Mouse (Mus musculus): Measurements from ENCODE around the gene Haus8. TPM values are rescaled to one million over a fixed set of nuclear protein-coding genes. Genes with fewer than 3 reads are reported as not detected.
"Not testable (repeated sequence)": the region's sequence is repeated elsewhere in the genome, so short reads cannot be mapped to it uniquely, and the experiment has no call there.

Haus8 gene
- polyA plus RNA-seq, 1 experiment from 2014 or later: 61.3 TPM

- Histone ChIP-seq H3K27me3 (ENCODE audit: poor library complexity, severe bottlenecking) (no peaks in the 10 kb centered on the region), H3K4me1 (peaks cover 20% of the 10 kb centered on the region)
- WGBS: 87% methylated on average over 3 of the region's 3 CpGs
Measured at GRCm38 (mm10) chr8:71276166-71276565, 3.4 kb upstream of the Haus8 start.

GRCm38 (mm10) chr8:71274478-71274877 lies 1.7 kb upstream of the Haus8 start:
- Histone ChIP-seq H3K4me1 (peaks cover 27% of the 10 kb centered on the region), H3K27me3 (ENCODE audit: poor library complexity, severe bottlenecking) (no peaks in the 10 kb centered on the region), H3K27ac (no peak overlapping the region), H3K9me3 (no peaks in the 10 kb centered on the region), H3K4me3 (no peak overlapping the region), H3K36me3 (replicated peaks) (peaks cover 18% of the 10 kb centered on the region)
- DNase-seq (ENCODE audit: extremely low spot score, low spot score): no peak

More at GRCm38 (mm10) chr8:71276166-71276565, 3.4 kb upstream of the Haus8 start:
- Histone ChIP-seq H3K9me3 (no peaks in the 10 kb centered on the region), H3K36me3 (replicated peaks) (peaks cover 18% of the 10 kb centered on the region), H3K4me3 (no peak overlapping the region), H3K27ac (no peak overlapping the region)
- DNase-seq (ENCODE audit: extremely low spot score, low spot score): no peak

- no peaks in the 10 kb centered on the region for H3K9me3 ChIP-seq
- peaks cover 18% of the 10 kb centered on the region for H3K36me3 ChIP-seq (replicated peaks)
- peak; percentile 31 for DNase-seq (ENCODE audit: extremely low spot score, low spot score)
- peak overlapping the region; percentile 90 for H3K27ac ChIP-seq
- WGBS: under 1% methylated on average over 14 of the region's 14 CpGs
- peak overlapping the region; percentile 94 for H3K4me3 ChIP-seq
- H3K27me3 ChIP-seq (ENCODE audit: poor library complexity, severe bottlenecking): no peaks in the 10 kb centered on the region
- H3K4me1 ChIP-seq: peaks cover 27% of the 10 kb centered on the region
Measured at GRCm38 (mm10) chr8:71273151-71273510, 397 bp upstream of the Haus8 start.

GRCm38 (mm10) chr8:71271630-71272029 lies 1.1 kb downstream of the Haus8 start:
- Histone ChIP-seq H3K4me3 (peak overlapping the region; percentile 94), H3K9me3 (no peaks in the 10 kb centered on the region), H3K27ac (peak overlapping the region; percentile 90), H3K36me3 (replicated peaks) (peaks cover 28% of the 10 kb centered on the region), H3K4me1 (peaks cover 27% of the 10 kb centered on the region), H3K27me3 (ENCODE audit: poor library complexity, severe bottlenecking) (no peaks in the 10 kb centered on the region)
- WGBS: 28% methylated on average over 5 of the region's 5 CpGs
- no peak for DNase-seq (ENCODE audit: extremely low spot score, low spot score)

- H3K36me3 ChIP-seq (replicated peaks): peaks cover 26% of the 10 kb centered on the region
- H3K4me1 ChIP-seq: peaks cover 19% of the 10 kb centered on the region
- H3K4me3 ChIP-seq; DNase-seq (ENCODE audit: extremely low spot score, low spot score); H3K9me3 ChIP-seq; H3K27ac ChIP-seq; H3K27me3 ChIP-seq (ENCODE audit: poor library complexity, severe bottlenecking): not testable (repeated sequence)
- 94% methylated on average over 6 of the region's 6 CpGs for WGBS
Measured at GRCm38 (mm10) chr8:71268286-71268685, 4.4 kb downstream of the Haus8 start.

- no peak overlapping the region for H3K27ac ChIP-seq
- no peaks in the 10 kb centered on the region for H3K27me3 ChIP-seq (ENCODE audit: poor library complexity, severe bottlenecking)
- 92% methylated on average over 2 of the region's 2 CpGs for WGBS
- H3K4me3 ChIP-seq: no peak overlapping the region
- H3K9me3 ChIP-seq: no peaks in the 10 kb centered on the region
- DNase-seq (ENCODE audit: extremely low spot score, low spot score): no peak
- H3K4me1 ChIP-seq: peaks cover 16% of the 10 kb centered on the region
- H3K36me3 ChIP-seq (replicated peaks): peaks cover 32% of the 10 kb centered on the region
Measured at GRCm38 (mm10) chr8:71267690-71268089, 5.0 kb downstream of the Haus8 start.

GRCm38 (mm10) chr8:71261234-71261633 lies 11.5 kb downstream of the Haus8 start:
- no peak overlapping the region for H3K4me3 ChIP-seq
- no peaks in the 10 kb centered on the region for H3K27me3 ChIP-seq (ENCODE audit: poor library complexity, severe bottlenecking)
- peaks cover 6% of the 10 kb centered on the region; the same call in 1 of the 2 replicates for H3K9me3 ChIP-seq
- no peak overlapping the region for H3K27ac ChIP-seq
- H3K36me3 ChIP-seq (replicated peaks): peaks cover 57% of the 10 kb centered on the region
- H3K4me1 ChIP-seq: no peaks in the 10 kb centered on the region
- no peak for DNase-seq (ENCODE audit: extremely low spot score, low spot score)

GRCm38 (mm10) chr8:71256545-71257232 lies 16.0 kb downstream of the Haus8 start:
- no peak overlapping the region for H3K27ac ChIP-seq
- no peaks in the 10 kb centered on the region for H3K27me3 ChIP-seq (ENCODE audit: poor library complexity, severe bottlenecking)
- no peaks in the 10 kb centered on the region for H3K4me1 ChIP-seq
- H3K36me3 ChIP-seq (replicated peaks): peaks cover 69% of the 10 kb centered on the region
- no peaks in the 10 kb centered on the region for H3K9me3 ChIP-seq
- no peak for DNase-seq (ENCODE audit: extremely low spot score, low spot score)
- no peak overlapping the region for H3K4me3 ChIP-seq
- WGBS: 94% methylated on average over 3 of the region's 3 CpGs

- WGBS: 100% methylated on average over 1 of the region's 1 CpGs
- peaks cover 34% of the 10 kb centered on the region for H3K36me3 ChIP-seq (replicated peaks)
Measured at GRCm38 (mm10) chr8:71248203-71248602, 24.5 kb downstream of the Haus8 start.

GRCm38 (mm10) chr8:71242757-71243156 lies 30.0 kb downstream of the Haus8 start:
- H3K9me3 ChIP-seq: no peaks in the 10 kb centered on the region
- H3K4me1 ChIP-seq: no peaks in the 10 kb centered on the region
- 81% methylated on average over 2 of the region's 2 CpGs for WGBS
- H3K36me3 ChIP-seq (replicated peaks): peaks cover 4% of the 10 kb centered on the region; the same call in 1 of the 2 replicates
- H3K27me3 ChIP-seq (ENCODE audit: poor library complexity, severe bottlenecking): no peaks in the 10 kb centered on the region
- no peak for DNase-seq (ENCODE audit: extremely low spot score, low spot score)
- H3K4me3 ChIP-seq: no peak overlapping the region
- H3K27ac ChIP-seq: no peak overlapping the region

More at GRCm38 (mm10) chr8:71248203-71248602, 24.5 kb downstream of the Haus8 start:
- H3K27ac ChIP-seq: no peak overlapping the region
- no peak overlapping the region for H3K4me3 ChIP-seq
- H3K9me3 ChIP-seq: no peaks in the 10 kb centered on the region
- H3K27me3 ChIP-seq (ENCODE audit: poor library complexity, severe bottlenecking): no peaks in the 10 kb centered on the region
- H3K4me1 ChIP-seq: no peaks in the 10 kb centered on the region
- DNase-seq (ENCODE audit: extremely low spot score, low spot score): no peak

GRCm38 (mm10) chr8:71224560-71224959 lies 48.2 kb downstream of the Haus8 start:
- no peaks in the 10 kb centered on the region for H3K27me3 ChIP-seq (ENCODE audit: poor library complexity, severe bottlenecking)
- H3K9me3 ChIP-seq: no peaks in the 10 kb centered on the region
- no peaks in the 10 kb centered on the region for H3K4me1 ChIP-seq
- 56% methylated on average over 2 of the region's 2 CpGs for WGBS
- no peak overlapping the region for H3K27ac ChIP-seq
- DNase-seq (ENCODE audit: extremely low spot score, low spot score): no peak
- H3K4me3 ChIP-seq: no peak overlapping the region
- H3K36me3 ChIP-seq (replicated peaks): no peaks in the 10 kb centered on the region

- H3K27me3 ChIP-seq (ENCODE audit: poor library complexity, severe bottlenecking); DNase-seq (ENCODE audit: extremely low spot score, low spot score); H3K36me3 ChIP-seq (replicated peaks); H3K4me1 ChIP-seq; H3K9me3 ChIP-seq; H3K4me3 ChIP-seq; H3K27ac ChIP-seq: not testable (repeated sequence)
- WGBS: 94% methylated on average over 4 of the region's 5 CpGs
Measured at GRCm38 (mm10) chr8:71214266-71214665, 58.5 kb downstream of the Haus8 start.

GRCm38 (mm10) chr8:71205541-71205967 lies 67.2 kb downstream of the Haus8 start:
- not testable (repeated sequence) for H3K27ac ChIP-seq; H3K27me3 ChIP-seq (ENCODE audit: poor library complexity, severe bottlenecking); H3K4me1 ChIP-seq; H3K4me3 ChIP-seq; H3K36me3 ChIP-seq (replicated peaks); H3K9me3 ChIP-seq
- peak; percentile 14 for DNase-seq (ENCODE audit: extremely low spot score, low spot score)
- 15% methylated on average over 8 of the region's 11 CpGs for WGBS

All from forebrain, embryonic 10.5 days (tissue).